Mouse (Mus musculus): Measurements from ENCODE around the gene Galnt4.
A peak's percentile ranks its signal among the peaks of the same experiment; 100 is the strongest.

Gene Galnt4

DNA sequence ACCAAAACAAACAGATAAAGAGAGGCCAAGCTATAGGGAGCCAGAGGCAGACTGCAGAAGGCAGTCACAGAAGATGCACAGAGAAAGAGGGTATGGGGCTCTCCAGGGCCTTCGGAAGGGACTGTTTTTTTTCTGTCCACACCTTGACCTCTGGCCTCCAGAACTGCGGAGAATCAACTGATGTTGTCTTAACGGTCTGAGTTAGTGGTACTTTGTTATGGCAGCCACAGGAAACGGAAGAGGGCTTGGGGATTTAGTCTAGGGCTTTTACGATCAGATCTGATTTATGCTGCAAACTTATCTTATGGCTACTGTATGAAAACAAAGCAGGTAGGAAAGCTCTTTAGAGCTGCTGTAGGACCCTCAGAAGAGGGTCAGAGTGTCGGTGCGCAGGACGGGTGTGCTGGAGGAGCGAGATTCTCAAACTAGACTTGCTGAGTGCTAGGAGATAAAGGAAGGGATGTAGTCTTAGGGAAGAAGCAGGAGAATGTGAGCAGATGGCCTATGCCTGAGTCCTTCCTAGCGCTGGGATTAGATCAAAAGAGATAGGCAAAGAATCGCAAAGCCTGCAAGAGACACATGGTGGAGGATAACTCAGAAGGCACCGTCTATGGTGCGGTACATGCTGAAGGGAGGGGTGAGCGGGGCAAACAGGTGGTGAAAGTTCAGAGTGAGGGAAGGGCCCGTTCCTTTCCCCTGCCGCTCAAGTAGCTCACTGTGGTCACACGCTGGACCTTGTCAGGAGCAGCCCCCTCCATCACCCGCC is 7.7 kb downstream of the Galnt4 start:
- peak; percentile 13 for DNase-seq (ENCODE audit: low spot score)

DNA sequence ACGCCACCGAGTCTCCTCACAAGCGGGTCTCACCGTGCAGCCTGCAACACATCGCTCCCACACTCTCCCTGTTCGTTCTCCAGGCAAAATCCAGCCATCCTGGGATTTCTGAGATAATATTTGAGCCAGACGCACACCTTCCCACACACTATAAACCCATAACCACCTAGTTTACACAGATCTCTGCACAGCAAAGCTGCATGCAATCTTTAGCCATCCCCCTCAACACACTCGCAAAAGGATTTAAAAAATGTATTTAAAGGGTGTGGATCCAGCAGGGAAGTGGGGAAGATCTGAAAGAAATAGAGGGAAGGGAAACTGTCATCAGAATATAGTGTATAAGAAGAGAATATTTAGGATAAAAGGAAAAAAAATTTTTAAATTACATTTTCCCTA is 8.3 kb downstream of the Galnt4 start:
- DNase-seq (ENCODE audit: low spot score) = no peak

DNA sequence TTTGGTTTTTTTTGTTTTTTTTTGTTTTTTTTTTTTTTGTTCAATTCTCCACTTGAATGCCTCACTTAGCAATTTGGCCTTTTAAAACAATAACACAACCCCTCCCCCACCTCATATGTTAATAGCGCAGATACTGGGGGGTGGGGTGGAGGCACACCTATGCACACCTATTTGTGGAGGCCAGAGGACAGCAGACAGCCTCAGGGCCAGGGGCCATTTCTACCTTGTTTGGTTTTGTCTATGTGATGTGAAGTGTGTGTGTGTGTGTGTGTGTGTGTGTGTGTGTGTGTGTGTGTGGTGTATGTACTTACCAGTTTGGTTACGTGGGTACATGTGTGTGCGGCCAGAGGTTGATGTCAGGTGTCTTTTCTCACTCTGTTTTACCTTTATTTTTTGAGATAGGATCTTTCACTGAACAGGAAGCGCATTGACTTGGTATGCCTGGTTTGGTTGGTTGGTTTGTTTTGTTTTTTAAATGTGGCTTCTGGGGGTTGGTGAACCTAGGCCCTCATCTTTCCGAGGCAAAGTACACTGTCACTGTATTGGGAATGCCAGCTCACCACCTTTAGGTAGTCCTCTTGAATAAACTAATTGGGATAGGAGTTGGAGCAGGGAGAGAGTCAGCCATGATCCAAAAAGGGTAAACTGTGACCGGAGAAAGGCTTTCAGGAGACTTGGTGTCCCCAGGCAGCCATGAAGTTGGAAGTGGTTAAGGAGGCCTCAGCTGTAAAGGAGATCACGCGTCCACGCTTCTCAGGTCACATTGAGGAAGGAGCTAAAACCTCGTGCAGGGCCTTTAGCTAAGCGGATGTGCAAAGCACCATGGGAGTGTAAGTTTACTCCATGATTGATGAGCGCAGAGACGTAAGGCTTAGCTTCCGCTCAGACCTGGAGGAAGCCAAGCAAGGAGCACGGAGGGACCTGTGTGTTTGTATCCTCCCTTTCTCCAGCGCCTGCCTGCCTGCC is 9.0 kb downstream of the Galnt4 start:
- no peak for DNase-seq (ENCODE audit: low spot score)

DNA sequence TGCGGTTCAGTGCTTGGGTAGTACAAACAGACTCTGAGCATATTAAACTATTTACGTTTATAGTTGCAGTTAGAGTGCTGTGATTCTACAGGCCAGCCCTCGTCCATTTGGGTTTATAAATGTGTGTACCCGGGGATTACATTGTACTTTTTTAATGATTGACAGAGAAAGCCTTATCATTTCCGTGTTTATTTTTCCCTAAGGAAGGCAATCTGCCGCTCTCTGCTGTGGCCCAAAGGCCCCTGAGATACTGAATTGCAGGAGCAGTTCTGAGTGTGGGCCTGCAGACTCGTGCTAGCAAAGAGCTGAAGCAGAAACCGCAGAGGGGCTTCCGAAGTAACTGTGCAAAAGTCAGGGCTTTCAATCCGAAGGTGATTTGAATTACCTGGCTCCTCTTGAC is 9.9 kb downstream of the Galnt4 start:
- no peak for DNase-seq (ENCODE audit: low spot score)

DNA sequence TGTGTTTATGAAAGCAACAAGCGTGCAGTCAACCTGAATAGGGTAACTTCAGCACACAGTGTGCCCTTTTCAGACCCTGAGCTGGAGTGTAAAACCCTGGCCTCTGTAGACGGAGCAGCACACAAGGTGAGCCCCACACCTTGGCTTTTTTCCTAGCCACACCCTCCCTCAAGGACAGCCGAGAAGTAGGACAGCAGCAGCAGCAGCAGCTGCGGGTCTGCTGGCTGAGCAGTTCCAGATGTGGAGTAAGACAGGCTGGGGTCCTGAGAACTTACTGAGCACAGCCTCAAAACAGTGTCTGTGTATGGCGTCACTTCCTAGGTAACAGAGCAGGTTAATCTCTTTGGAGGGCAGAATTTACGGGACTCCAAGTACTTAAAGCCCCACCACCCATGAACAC is 10.7 kb downstream of the Galnt4 start:
- DNase-seq (ENCODE audit: low spot score) = no peak

DNA sequence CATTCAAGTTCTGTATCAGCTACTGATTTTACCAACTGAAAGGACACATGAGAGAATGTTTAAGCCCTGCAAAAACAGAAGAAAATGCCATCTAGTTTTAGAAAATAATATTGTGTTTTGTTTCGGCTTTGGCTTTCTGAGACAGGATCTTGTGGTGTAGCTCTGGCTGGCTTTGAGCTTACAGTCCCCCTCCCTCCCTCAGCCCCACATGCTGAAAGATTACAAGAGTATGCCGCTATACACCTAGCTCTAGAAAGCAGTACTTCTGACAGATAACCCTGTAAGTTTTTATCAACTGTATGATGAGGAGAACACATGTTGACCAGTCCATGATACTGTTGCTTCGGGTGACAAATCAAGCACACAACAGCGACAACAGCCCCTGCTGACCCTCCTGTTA is 11.5 kb downstream of the Galnt4 start:
- no peak for DNase-seq (ENCODE audit: low spot score)

DNA sequence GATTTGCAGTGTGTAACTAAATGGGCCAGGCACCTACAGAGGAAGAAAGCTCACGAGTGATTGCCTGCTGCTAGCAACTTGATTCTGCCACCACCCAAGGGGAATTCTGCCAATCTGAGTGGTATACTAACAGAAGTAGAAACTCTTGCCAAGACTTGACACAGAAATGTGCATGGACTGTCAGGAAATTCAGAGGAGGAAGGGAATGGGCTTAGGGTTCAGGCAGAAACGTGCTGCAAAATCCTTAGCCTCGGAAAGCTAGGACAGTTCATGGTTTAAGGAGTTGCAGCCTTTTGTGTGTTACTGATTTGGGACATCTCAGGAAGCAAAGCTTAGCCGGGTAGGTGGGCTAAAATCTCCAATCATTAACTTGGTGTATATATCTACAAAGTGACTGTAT is 18.3 kb downstream of the Galnt4 start, which contains the start of gene Phxr2:
Phxr2 (minus strand) TSS at position 101 of the 400 bp plus-strand sequence.
- no peak for DNase-seq (ENCODE audit: low spot score)

DNA sequence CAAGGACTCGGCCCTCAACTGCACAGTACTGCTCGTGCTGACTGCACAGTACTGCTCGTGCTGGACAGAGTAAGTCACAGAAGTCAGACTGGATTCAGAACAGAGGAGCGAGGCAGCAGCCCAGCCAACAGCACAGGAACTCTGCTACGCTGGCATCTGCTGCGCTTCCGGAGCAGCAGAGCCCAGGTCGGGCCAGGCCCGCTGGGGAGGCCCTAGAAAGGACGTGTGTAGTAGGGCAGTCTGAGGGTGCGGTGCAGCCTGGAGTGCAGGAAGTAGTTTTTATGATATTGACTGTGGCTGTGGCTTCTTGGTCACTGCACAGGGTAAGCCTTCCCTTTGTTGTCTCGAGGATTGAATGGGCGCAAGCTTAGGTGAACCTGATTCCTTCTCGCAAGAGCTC is 19.0 kb downstream of the Galnt4 start:
- no peak for DNase-seq (ENCODE audit: low spot score)

DNA sequence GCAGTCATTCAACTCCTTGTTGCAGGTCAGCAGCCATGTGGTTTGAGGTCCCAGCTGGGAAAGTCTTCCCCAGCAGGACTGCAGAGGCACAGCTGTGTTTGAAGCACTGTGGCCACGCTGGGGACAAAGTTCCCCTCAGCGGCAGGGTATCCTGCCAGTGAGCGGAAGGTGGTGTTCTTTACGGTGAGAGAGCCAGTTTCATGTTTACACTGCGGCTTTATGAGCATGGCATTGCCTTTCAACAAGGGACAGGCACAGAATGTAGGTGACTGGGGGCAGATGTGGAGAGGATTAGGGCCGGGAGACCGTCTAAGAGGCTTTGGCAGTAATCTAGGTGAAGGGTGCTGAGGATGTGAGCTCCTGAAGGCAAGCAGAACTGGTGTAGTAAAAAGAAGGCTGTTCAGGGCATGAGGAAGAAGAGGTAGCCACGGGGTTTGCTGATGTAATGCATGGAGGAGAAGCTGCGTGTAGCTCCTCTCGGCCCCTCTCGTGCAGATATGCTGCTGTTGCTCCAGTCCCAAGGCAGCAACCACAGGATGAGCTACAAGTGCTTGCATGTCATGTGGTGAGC is 19.8 kb downstream of the Galnt4 start:
- DNase-seq (ENCODE audit: low spot score) = peak; percentile 2

DNA sequence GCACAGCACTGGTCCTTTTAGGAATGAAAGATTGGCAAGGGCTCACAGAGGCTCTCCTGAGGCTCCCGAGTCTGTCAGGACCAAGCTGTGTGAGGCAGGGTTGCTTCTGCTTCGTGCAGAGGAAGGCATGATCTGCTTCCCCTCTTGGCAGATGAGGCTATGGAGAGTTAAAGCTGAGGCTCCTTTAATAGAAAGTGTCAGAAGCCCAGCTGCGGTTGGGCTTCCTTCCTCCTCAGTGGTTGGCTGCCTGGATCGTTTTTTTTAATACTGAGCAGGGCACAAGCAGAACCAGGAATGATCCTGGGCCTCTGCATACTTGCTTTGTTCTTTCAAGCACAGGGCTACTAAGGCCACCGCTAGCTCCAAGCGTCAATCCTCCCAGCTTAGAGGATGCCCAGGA is 22.7 kb downstream of the Galnt4 start:
- DNase-seq (ENCODE audit: low spot score) = no peak

DNA sequence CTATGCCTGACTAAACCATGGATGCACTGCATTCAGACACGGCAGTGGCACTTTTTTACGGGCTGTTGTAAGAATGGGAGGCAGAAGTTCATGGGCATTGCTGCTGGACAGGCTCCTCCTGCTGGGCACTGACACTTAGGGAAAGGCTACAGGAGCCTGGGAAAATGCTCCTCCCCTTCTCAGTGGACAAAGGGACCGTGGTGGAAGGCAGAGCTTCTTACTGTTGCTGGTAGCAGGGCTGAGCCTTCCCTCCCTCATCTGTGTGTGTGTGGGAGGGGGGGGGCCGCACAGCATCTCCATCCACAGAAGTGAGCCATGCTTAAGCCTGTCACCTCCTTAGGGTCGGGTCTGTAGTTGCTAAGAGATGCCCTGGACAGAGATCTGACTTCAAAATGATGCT is 23.3 kb downstream of the Galnt4 start:
- peak; percentile 19 for DNase-seq (ENCODE audit: low spot score)

DNA sequence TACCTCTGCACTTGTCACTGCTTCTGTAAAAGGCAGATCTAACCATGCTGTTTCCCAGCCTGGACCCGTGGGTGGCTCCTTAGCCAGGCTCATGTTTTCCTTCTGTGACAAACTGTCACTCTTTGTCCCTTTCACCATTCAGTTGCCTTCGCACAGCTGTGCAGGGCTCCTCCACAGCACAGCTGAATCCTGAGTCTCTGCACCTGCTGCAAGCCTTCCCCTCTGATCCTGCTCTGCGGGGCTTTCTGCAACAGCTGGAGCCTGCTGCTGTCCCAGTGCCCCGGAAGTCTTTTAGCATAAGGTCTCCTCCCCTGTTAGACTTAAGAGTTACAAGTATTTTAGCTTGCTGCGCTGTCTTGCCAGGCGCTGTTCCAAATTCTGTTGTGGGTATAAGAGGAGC is 24.2 kb downstream of the Galnt4 start:
- peak; percentile 4 for DNase-seq (ENCODE audit: low spot score)

DNA sequence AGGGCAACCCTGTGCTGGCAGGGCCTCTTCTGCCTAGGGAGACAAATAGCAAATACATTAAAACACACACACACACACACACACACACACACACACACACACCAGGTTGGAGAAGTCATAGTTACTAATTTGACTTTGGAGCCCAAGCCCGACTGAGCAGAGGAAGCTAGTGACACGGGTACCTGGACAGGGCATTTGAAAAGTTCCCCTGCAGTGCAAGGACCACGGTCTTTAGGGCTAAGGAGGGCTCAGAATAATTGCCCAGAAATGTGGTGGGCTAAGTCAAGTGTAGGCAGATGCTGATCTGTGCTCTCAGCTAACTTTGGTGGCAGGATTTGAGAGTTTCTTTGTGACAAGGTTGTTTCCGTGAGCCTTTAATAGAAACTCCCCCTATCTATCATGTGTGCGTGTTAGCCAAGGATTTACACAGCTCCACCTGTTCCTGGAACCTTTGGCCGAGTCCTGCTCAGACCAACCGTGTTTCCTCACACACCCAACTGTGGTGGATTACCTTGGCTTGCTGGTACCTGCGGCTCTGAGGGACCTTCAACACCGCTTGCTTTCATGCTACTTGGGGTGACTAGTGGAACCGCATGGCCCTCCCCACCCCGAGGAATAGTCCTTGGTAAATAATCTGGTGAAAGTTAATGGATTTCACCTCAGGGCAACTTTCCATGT is 24.8 kb downstream of the Galnt4 start:
- DNase-seq (ENCODE audit: low spot score) = no peak

DNA sequence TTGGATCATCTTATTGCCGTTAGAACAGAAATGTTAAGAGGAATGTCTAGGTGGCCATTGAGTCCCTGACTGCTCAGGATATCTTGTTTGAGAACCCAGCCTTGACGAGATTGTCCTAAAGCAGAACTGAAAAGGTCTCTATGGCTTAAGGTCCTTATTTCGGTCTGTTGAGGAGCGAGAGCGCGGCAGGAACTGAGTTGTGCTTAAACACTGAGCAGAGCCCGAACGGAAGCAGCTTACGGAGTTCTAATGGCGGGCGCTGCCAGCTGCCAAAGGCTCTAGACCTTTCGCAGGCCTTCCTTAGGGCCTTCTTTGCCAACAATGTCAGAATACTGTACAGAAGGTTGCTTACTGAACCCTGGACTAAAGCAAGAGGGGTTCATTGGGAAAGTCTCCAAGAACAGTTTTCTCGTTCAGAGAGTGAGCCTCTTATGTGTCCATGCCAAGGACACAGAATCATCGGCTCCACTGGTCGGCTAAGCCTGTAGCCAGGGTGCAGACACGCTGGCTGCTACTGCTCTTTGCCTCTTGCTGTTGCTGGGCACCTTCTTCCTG is 25.4 kb downstream of the Galnt4 start:
- no peak for DNase-seq (ENCODE audit: low spot score)

DNA sequence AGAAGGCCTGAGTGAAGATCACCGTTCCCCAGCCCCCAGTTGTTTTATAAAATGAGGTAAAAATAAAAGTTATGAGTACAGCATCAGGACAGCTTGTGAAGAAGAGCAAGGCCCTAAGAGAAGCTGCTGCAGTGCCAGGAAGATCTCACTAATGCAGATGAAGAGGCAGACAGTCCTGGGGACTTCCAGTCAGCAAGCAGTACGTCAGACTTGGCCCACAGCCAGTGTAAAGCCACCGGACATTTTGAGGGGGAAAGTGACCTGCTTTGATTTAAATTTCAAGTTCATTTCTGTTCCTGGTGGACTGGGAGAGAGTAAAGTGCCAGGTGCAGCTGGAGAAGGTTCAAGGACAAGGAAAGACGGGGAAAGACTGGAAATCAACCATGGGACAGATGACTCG is 28.4 kb downstream of the Galnt4 start:
- DNase-seq (ENCODE audit: low spot score) = no peak

DNA sequence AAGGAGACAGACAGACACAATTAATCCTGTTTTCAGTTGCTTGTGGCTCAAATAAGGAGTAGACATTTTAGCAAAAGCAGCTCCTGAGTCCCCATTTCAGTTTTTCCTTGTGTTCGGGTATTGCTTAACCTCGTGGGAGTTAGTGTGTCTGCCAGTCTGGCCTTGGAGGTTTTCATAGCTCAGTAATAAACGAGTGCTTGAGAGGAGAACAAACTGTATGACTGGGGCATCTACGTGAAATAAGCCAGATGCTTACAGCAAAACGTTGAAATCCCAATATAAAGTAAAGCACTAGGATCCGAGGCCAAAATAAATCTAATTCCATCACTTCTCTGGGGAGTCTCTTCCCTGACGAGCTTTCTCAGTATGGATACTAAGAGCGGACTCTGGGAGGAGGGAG is 37.7 kb downstream of the Galnt4 start:
- DNase-seq (ENCODE audit: low spot score) = no peak

DNA sequence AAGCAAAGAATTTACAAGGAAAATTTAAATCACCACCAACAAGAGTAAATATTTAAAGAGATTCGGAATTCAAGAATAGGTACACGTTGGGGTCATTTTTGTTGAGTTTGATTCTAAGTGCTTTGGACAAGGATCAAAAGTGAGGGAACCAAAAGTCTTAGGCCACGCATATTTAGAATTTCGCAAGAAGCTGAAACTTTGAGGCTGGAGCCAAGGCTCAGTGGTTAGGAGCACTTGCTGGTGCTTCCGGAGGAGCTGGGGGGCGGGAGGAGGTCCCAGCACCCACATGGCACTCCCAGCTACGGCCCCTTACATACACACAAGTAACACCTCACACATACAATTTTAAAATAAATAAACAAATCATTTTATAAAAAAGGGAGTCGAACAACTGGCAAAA is 38.6 kb downstream of the Galnt4 start:
- DNase-seq (ENCODE audit: low spot score) = no peak

DNA sequence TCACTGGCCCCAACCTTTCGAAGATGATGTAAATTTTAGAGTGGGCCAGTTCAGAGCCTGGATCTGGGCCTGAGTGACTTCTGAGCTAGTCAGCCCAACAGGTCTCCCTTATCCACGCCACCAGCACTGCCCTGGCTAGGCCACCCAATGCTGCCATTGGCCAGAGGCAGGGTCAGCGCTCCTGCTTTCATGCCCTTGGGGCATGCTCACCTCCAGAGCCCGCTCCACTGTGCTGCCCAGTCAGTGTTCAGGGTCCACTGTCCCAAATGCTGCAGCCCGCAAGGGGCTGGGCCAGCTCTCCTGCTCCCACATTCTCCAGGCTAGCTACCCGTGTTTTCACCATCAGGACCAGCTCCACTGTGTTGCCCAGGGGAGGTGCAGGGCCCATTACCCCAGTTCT is 42.1 kb downstream of the Galnt4 start:
- no peak for DNase-seq (ENCODE audit: low spot score)

DNA sequence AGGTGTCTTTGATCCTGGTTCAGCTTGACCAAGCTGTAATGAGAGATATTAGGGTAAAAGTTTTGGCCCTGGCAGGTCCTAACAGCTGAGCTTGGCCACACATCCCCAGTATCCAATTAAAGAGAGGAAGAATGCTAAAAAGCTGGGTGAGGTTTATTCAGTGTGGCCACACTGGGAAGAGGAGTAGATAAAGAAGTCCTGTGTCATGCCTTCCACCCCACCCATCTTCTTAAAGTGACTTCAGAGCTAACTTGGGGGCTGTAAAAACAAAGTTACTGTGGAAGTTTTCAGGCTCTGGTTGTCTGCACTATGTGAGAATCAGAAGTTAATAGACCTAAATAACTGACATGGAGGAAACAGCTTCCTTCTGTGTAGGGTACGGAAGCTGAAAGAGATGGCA is 43.6 kb downstream of the Galnt4 start:
- no peak for DNase-seq (ENCODE audit: low spot score)

DNA sequence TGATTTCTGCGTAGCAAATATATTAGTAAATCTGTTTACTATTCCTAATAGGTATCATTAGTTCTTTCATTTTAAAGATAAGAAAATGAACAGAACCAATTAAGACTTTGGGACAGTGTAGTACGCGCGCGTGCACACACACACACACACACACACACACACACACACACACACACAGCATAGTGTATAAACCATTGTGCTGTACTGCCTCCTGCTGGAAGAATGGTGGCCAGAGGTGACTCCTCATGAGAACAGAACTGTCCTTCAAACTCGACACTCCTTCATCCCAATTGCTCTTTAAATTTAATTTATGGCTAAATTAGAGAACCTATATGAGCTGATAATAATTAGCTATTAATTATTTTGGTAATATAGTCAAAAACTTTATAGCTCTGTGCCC is 44.1 kb downstream of the Galnt4 start:
- no peak for DNase-seq (ENCODE audit: low spot score)

DNA sequence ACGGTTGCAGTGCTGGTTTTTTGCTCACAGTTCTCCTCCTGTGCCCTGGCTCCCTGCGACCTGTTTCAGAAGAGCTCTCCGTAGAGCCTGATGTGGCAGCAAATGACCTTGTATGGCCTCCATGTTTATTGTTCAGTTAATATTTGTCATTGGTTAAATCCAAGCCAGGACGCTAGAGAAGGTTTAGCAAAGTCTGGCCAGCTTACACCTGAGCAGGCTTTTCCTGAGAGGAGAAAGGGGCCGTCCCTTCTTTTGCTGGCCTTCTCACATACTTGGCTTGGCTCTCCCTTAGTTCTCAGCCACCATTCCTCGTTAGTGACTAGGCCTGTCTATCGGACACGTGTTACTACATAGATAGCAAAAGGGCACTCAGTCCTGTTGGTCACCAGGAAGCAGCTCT is 46.7 kb downstream of the Galnt4 start:
- DNase-seq (ENCODE audit: low spot score) = no peak

DNA sequence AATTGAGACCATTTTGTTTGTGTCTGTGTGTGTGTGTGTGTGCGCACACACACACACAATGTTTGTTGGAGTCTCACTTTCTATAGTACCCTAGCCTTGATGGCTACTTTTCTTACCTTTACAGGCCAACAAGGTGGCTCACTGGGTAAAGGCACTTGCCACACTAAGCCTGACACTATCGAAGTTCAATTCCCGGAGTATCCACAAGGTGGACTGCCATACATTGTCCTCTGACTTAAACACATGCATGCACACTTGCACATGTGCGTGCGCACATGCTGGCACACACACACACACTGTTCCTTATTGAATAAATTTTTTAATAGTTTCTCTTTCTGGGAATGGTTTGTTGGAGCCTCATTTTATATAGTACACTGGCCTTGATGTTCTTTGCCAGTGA is 48.8 kb downstream of the Galnt4 start:
- no peak for DNase-seq (ENCODE audit: low spot score)

Data from retina, embryonic 14.5 days (tissue).